ENCODE assay signal across 14 mouse cellular contexts in the genomic region with DNA sequence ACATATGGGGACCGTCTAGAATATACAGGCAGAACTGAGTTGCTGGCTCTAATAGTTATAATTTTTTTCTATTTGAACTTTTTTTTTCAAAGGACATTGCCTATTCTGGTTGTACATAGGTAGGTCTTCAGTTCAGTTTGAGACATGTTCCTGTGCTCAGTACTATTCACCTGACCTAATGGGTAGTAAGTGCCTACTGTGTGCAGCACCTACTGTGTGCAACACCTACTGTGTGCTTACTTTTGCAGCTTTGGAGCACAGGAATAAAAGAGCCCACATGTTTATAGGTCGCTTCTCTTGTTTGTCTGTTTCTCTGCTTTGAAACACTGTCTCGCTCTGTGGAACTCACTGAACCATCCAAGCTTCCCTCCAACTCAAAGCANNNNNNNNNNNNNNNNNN.
DNase-seq lines count a peak whose midpoint lies in the region; ATAC-seq and TF ChIP-seq lines count a peak whose summit lies in the region.
"Had no signal": no experiment of that assay in that cellular context is flagged by ENCODE, and none has a peak within 500 bp of the region (broad histone marks: within the 10 kb centered on the region; RNA-seq: fewer than 3 reads in every experiment).

No protein-coding gene starts in this region.

- peak overlapping the region; percentile 76; the same call in 1 of the 2 replicates for H3K9ac ChIP-seq in heart, embryonic 11.5 days (ENCODE audit: low read depth, low read length)
- no peak overlapping the region; the same call in 1 of the 2 replicates for H3K9ac ChIP-seq in lung, embryonic 14.5 days
- H3K9ac ChIP-seq in hindbrain, embryonic 13.5 days = no peak overlapping the region
- no peak overlapping the region for H3K9ac ChIP-seq in limb, embryonic 15.5 days
- H3K9ac ChIP-seq: forebrain, embryonic 13.5 days; midbrain, embryonic 12.5 days had no signal

- WGBS in heart, embryonic 11.5 days (ENCODE audit: insufficient replicate concordance) = 81% methylated on average over 3 of the region's 3 CpGs
- 73% methylated on average over 3 of the region's 3 CpGs for WGBS in lung, embryonic 14.5 days
- WGBS in hindbrain, embryonic 13.5 days = 93% methylated on average over 3 of the region's 3 CpGs
- 68% methylated on average over 3 of the region's 3 CpGs for WGBS in limb, embryonic 15.5 days

- DNase-seq in heart, postnatal 14 days = no peak
- DNase-seq in lung, embryonic 14.5 days = no peak
- no peak for DNase-seq in lung, adult 18-20 months
- DNase-seq in right cerebral cortex, postnatal 10 days (ENCODE audit: low spot score in 2 of 2) = no peak
- no peak for DNase-seq in ovary, postnatal 10 days (ENCODE audit: low spot score)
- DNase-seq: cerebellum, postnatal 36 days; kidney, postnatal 36 days; right cerebral cortex, postnatal 4 days had no signal

- H3K27me3 ChIP-seq in heart, embryonic 11.5 days (ENCODE audit: control insufficient read depth, insufficient read depth, low read length) = no peaks in the 10 kb centered on the region
- no peaks in the 10 kb centered on the region for H3K27me3 ChIP-seq in lung, embryonic 14.5 days (ENCODE audit: insufficient read depth, low read length)
- H3K27me3 ChIP-seq in hindbrain, embryonic 13.5 days = no peaks in the 10 kb centered on the region
- no peaks in the 10 kb centered on the region for H3K27me3 ChIP-seq in limb, embryonic 15.5 days
- H3K27me3 ChIP-seq: forebrain, embryonic 13.5 days; midbrain, embryonic 12.5 days had no signal

- intact Hi-C loops in heart, postnatal 14 days (cut with DNase I) = no loop called here

- peak overlapping the region; percentile 65 for H3K4me2 ChIP-seq in heart, embryonic 11.5 days
- peak overlapping the region; percentile 74 for H3K4me2 ChIP-seq in lung, embryonic 14.5 days
- peak overlapping the region; percentile 49; the same call in 1 of the 2 replicates for H3K4me2 ChIP-seq in hindbrain, embryonic 13.5 days
- peak overlapping the region; percentile 59 for H3K4me2 ChIP-seq in limb, embryonic 15.5 days
- H3K4me2 ChIP-seq: forebrain, embryonic 13.5 days had no signal

- no peak for TF ChIP-seq CTCF in lung, embryonic 14.5 days (IDR thresholded peaks at IDR 0.05; ENCODE audit: low read depth)

- peak overlapping the region; percentile 89 for H3K27ac ChIP-seq in heart, embryonic 11.5 days (ENCODE audit: low read depth, low read length)
- H3K27ac ChIP-seq in lung, embryonic 14.5 days (ENCODE audit: low read depth) = peak overlapping the region; percentile 94; the same call in 1 of the 2 replicates
- H3K27ac ChIP-seq in hindbrain, embryonic 13.5 days = no peak overlapping the region
- peak overlapping the region; percentile 90; the same call in 1 of the 2 replicates for H3K27ac ChIP-seq in limb, embryonic 15.5 days
- H3K27ac ChIP-seq: forebrain, embryonic 13.5 days; left cerebral cortex, adult 2 months had no signal

- H3K4me1 ChIP-seq in heart, embryonic 11.5 days (ENCODE audit: control insufficient read depth, insufficient read depth, low read length) = peaks cover 24% of the 10 kb centered on the region
- H3K4me1 ChIP-seq in lung, embryonic 14.5 days (ENCODE audit: insufficient read depth) = peaks cover 25% of the 10 kb centered on the region
- peaks cover 45% of the 10 kb centered on the region for H3K4me1 ChIP-seq in hindbrain, embryonic 13.5 days (replicated peaks)
- H3K4me1 ChIP-seq in limb, embryonic 15.5 days = peaks cover 29% of the 10 kb centered on the region

- peak overlapping the region; percentile 42; the same call in 1 of the 2 replicates for H3K4me3 ChIP-seq in heart, embryonic 11.5 days (ENCODE audit: low read depth, low read length)
- H3K4me3 ChIP-seq in lung, embryonic 14.5 days (ENCODE audit: low read depth, low read length) = peak overlapping the region; percentile 44
- H3K4me3 ChIP-seq in hindbrain, embryonic 13.5 days = no peak overlapping the region
- peak overlapping the region; percentile 46 for H3K4me3 ChIP-seq in limb, embryonic 15.5 days
- H3K4me3 ChIP-seq: forebrain, embryonic 13.5 days; left cerebral cortex, adult 2 months had no signal

- H3K36me3 ChIP-seq in heart, embryonic 11.5 days (ENCODE audit: control insufficient read depth, insufficient read depth, low read length) = no peaks in the 10 kb centered on the region
- no peaks in the 10 kb centered on the region for H3K36me3 ChIP-seq in lung, embryonic 14.5 days (ENCODE audit: insufficient read depth)
- no peaks in the 10 kb centered on the region for H3K36me3 ChIP-seq in hindbrain, embryonic 13.5 days
- no peaks in the 10 kb centered on the region for H3K36me3 ChIP-seq in limb, embryonic 15.5 days
- H3K36me3 ChIP-seq: midbrain, embryonic 12.5 days had no signal

- no peaks in the 10 kb centered on the region for H3K9me3 ChIP-seq in heart, embryonic 11.5 days (replicated peaks; ENCODE audit: control insufficient read depth, low read length)
- H3K9me3 ChIP-seq in lung, embryonic 14.5 days (ENCODE audit: low read depth, low read length) = no peaks in the 10 kb centered on the region
- no peaks in the 10 kb centered on the region for H3K9me3 ChIP-seq in hindbrain, embryonic 13.5 days
- H3K9me3 ChIP-seq in limb, embryonic 15.5 days = no peaks in the 10 kb centered on the region
- H3K9me3 ChIP-seq: forebrain, embryonic 13.5 days; midbrain, embryonic 12.5 days had no signal

- ATAC-seq in heart, embryonic 11.5 days (replicated peaks; ENCODE audit: insufficient number of reproducible peaks, low FRiP score, low TSS enrichment) = no peak
- ATAC-seq in lung, embryonic 14.5 days (ENCODE audit: insufficient read depth) = no peak
- no peak for ATAC-seq in hindbrain, embryonic 13.5 days (ENCODE audit: low FRiP score)
- ATAC-seq in limb, embryonic 15.5 days (ENCODE audit: insufficient number of reproducible peaks, low FRiP score, low TSS enrichment, low read depth) = no peak
- ATAC-seq: forebrain, embryonic 13.5 days had no signal
